Mouse (Mus musculus) ES-E14 (cell line): ENCODE results near the gene Ppp2r1b.

ENCODE experiments used
- HCFC1 ChIP-seq: IDR thresholded peaks from 2 replicates; pipeline ENCODE4 v1.6.1; 2012; ENCODE audit warnings: low read length, inconsistent platforms, borderline replicate concordance; ENCODE audit not compliant: insufficient read depth
- MAFK ChIP-seq: IDR thresholded peaks from 2 replicates; pipeline ENCODE4 v1.6.1; 2014; ENCODE audit warnings: mild to moderate bottlenecking, low read depth, low read length, inconsistent platforms; ENCODE audit not compliant: insufficient read depth

DNA sequence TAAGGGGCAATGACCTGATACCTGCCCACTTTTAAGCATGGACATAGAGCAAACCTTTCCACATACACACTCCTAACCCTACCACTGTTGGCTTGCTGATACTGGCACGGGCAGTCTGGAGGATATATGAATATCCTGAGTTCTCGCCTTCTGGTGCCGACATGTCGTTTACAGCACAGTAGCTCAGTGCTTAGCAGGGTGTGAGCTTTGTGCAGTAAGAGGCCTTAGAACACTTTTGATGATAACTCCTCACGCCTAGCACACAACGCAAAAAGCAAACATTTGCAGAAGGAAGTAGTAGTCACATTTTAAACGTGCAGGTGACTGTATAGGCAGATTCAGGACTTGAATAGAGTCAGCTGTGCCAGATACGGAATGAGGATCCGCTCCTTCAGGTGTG lies 4.7 kb downstream of the Ppp2r1b start:
- TF ChIP-seq HCFC1 = no peak
- TF ChIP-seq MAFK = no peak
